Mouse (Mus musculus) C2C12 (cell line): Measurements from ENCODE around the gene Hist1h4c. TPM values are rescaled to one million over a fixed set of nuclear protein-coding genes. Genes with fewer than 3 reads are reported as not detected.

Experiments used
- H3K27me3 ChIP-seq: one replicate; pipeline ENCODE4 v1.6.1; 2011; ENCODE audit not compliant: control insufficient read depth, insufficient read depth, insufficient read length
- H3K36me3 ChIP-seq: one replicate; pipeline ENCODE4 v1.6.1; 2011; ENCODE audit not compliant: control insufficient read depth, insufficient read depth
- H3K4me3 ChIP-seq: one replicate; pipeline ENCODE4 v1.5.1; 2011; ENCODE audit warnings: mild to moderate bottlenecking, control low read depth; ENCODE audit not compliant: poor library complexity, insufficient read depth, severe bottlenecking
- H3K79me2 ChIP-seq: one replicate; pipeline ENCODE4 v1.6.1; 2011; ENCODE audit not compliant: control insufficient read depth, insufficient read depth
- H3K79me3 ChIP-seq: one replicate; pipeline ENCODE4 v1.6.1; 2011; ENCODE audit warnings: low read depth, control low read depth
- H3ac ChIP-seq: one replicate; pipeline ENCODE3; 2011; ENCODE audit warnings: low read depth; ENCODE audit not compliant: control insufficient read depth, insufficient read length
- CEBPB ChIP-seq: IDR thresholded peaks from one replicate; pipeline ENCODE4 v1.6.1; 2011; ENCODE audit warnings: low read depth, mild to moderate bottlenecking, control low read depth, moderate library complexity
- CTCF ChIP-seq: IDR thresholded peaks from one replicate; pipeline ENCODE4 v1.5.1; 2011; ENCODE audit not compliant: control insufficient read depth, insufficient read depth, insufficient read length
- FOSL1 ChIP-seq: IDR thresholded peaks from one replicate; pipeline ENCODE4 v1.8.0; 2011; ENCODE audit warnings: mild to moderate bottlenecking, low read length; ENCODE audit not compliant: poor library complexity, insufficient read depth, severe bottlenecking
- MAX ChIP-seq: IDR thresholded peaks from one replicate; pipeline ENCODE4 v1.6.1; 2011; ENCODE audit warnings: mild to moderate bottlenecking, control low read depth
- MYOD1 ChIP-seq: IDR thresholded peaks from one replicate; pipeline ENCODE4 v1.6.1; 2011; ENCODE audit warnings: low read depth; ENCODE audit not compliant: control insufficient read depth, insufficient read length
- MYOG ChIP-seq: IDR thresholded peaks from one replicate; pipeline ENCODE4 v1.6.1; 2011; ENCODE audit not compliant: control insufficient read depth, insufficient read length; ENCODE audit errors: extremely low read depth
- USF1 ChIP-seq: IDR thresholded peaks from one replicate; pipeline ENCODE4 v1.6.1; 2011; ENCODE audit warnings: low read depth, mild to moderate bottlenecking, control low read depth, moderate library complexity
- polyA plus RNA-seq: library from polyadenylated mRNA; unstranded; fragments of >200 nt; fragmentation: generic; extraction: Trizol; gene quantifications from one replicate; pipeline ENCODE4 v1.2.1, GENCODE M21; 2012; ENCODE audit warnings: missing spikeins

The Hist1h4c gene
- polyA plus RNA-seq, 1 experiment = 0.62 TPM

- Histone ChIP-seq H3K36me3 (no peaks in the 10 kb centered on the region), H3K79me3 (no peaks in the 10 kb centered on the region), H3ac (no peak overlapping the region), H3K79me2 (no peaks in the 10 kb centered on the region), H3K27me3 (no peaks in the 10 kb centered on the region), H3K4me3 (no peak overlapping the region)
- TF ChIP-seq CTCF = peak; percentile 25
- TF ChIP-seq USF1 = peak; percentile 44
- peak; percentile 63 for TF ChIP-seq MAX
- TF ChIP-seq CEBPB = no peak
- TF ChIP-seq FOSL1 = no peak
Observed at GRCm38 (mm10) chr13:23732156-23732804, 34.0 kb upstream of the Hist1h4c start.

- H3ac ChIP-seq = no peak overlapping the region
- TF ChIP-seq MAX (no peak), CTCF (no peak), MYOG (no peak), CEBPB (no peak), MYOD1 (no peak), USF1 (no peak), FOSL1 (no peak)
- H3K36me3 ChIP-seq = no peaks in the 10 kb centered on the region
- no peak overlapping the region for H3K4me3 ChIP-seq
- no peaks in the 10 kb centered on the region for H3K79me3 ChIP-seq
- no peaks in the 10 kb centered on the region for H3K27me3 ChIP-seq
- no peaks in the 10 kb centered on the region for H3K79me2 ChIP-seq
Observed at GRCm38 (mm10) chr13:23730479-23730878, 32.2 kb upstream of the Hist1h4c start.

DNA sequence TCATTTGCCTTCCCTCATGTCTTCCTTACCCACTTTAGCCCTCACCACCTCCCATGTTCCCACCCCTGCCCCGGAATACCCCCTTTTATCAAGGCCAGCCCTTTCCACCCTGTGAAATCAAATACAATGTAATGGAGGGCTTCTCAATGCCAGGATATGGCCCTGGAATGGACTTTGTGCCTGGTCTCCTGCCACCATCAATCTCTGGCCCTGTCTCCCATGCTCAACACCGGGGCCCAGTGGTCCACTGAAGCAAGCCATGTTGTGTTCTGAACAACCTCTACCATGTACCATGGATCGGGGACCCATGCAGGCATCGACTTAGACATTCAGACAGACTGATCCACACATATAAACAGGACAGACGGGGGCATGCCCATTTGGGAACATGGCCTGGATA is 31.5 kb upstream of the Hist1h4c start:
- no peak overlapping the region for H3ac ChIP-seq
- H3K79me3 ChIP-seq = no peaks in the 10 kb centered on the region
- no peak for TF ChIP-seq MYOG
- H3K4me3 ChIP-seq = no peak overlapping the region
- H3K27me3 ChIP-seq = no peaks in the 10 kb centered on the region
- no peaks in the 10 kb centered on the region for H3K36me3 ChIP-seq
- H3K79me2 ChIP-seq = no peaks in the 10 kb centered on the region

GRCm38 (mm10) chr13:23729192-23729525 is 30.9 kb upstream of the Hist1h4c start:
- Histone ChIP-seq H3K79me2 (no peaks in the 10 kb centered on the region), H3K79me3 (no peaks in the 10 kb centered on the region), H3ac (no peak overlapping the region), H3K4me3 (no peak overlapping the region), H3K36me3 (no peaks in the 10 kb centered on the region), H3K27me3 (no peaks in the 10 kb centered on the region)
- TF ChIP-seq MYOD1 (no peak), USF1 (no peak), FOSL1 (no peak)

DNA sequence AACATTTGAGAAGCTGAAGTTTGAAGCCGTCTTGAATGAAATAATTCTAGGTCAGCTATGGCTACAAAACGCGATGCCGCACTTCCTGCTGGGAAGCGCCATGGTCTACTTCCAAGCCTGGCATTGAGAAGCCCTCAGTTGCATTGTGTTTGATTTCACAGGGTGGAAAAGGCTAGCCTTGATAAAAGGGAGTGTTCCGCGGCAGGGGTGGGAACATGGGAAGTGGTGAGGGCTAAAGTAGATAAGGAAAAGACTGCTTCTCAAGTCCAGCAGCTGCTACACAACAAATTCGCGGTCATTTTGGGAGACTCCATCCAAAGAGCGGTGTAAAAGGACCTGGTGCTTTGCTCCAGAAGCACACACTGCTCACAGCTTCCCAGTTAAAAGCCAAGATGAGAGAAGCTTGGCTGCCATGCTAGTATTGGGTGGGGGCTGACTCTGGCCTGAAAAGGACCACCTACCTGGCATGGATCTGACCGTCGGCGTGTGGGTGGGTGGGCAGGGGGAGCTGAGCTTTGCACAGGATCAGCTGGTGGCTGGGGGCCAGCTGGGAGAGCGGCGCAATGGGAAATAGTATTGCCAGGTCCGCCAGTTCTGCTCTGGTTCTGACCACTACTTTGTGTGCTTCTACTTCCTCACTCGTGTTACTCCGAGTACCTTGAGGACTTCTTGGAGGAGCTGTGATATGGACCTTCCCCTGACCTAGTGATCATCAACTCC is 30.4 kb upstream of the Hist1h4c start:
- no peak for TF ChIP-seq MYOD1
- no peak for TF ChIP-seq USF1
- no peak for TF ChIP-seq CTCF
- no peak for TF ChIP-seq FOSL1
- no peak for TF ChIP-seq CEBPB
- no peak for TF ChIP-seq MYOG
- TF ChIP-seq MAX = no peak
- Histone ChIP-seq H3K79me2 (no peaks in the 10 kb centered on the region), H3K4me3 (no peak overlapping the region), H3ac (no peak overlapping the region), H3K79me3 (no peaks in the 10 kb centered on the region), H3K36me3 (no peaks in the 10 kb centered on the region), H3K27me3 (no peaks in the 10 kb centered on the region)

GRCm38 (mm10) chr13:23725213-23725612 is 27.0 kb upstream of the Hist1h4c start:
- no peaks in the 10 kb centered on the region for H3K27me3 ChIP-seq
- TF ChIP-seq USF1 (no peak), CTCF (no peak), CEBPB (no peak), MYOD1 (no peak), FOSL1 (no peak), MYOG (no peak), MAX (no peak)
- no peaks in the 10 kb centered on the region for H3K79me2 ChIP-seq
- H3ac ChIP-seq = no peak overlapping the region
- H3K4me3 ChIP-seq = no peak overlapping the region
- H3K79me3 ChIP-seq = no peaks in the 10 kb centered on the region
- no peaks in the 10 kb centered on the region for H3K36me3 ChIP-seq
